Mouse (Mus musculus) liver, postnatal 0 days (tissue): ENCODE data around the gene Cd5.

ENCODE experiments used
- CTCF ChIP-seq: sonication (generic); IDR thresholded peaks from 2 replicates; pipeline ENCODE4 v1.5.1; 2016; ENCODE audit warnings: antibody characterized with exemption, low read depth
- EP300 ChIP-seq: IDR thresholded peaks from 2 replicates; pipeline ENCODE4 v1.6.1; 2016; ENCODE audit warnings: antibody characterized with exemption, low read depth, mild to moderate bottlenecking

DNA sequence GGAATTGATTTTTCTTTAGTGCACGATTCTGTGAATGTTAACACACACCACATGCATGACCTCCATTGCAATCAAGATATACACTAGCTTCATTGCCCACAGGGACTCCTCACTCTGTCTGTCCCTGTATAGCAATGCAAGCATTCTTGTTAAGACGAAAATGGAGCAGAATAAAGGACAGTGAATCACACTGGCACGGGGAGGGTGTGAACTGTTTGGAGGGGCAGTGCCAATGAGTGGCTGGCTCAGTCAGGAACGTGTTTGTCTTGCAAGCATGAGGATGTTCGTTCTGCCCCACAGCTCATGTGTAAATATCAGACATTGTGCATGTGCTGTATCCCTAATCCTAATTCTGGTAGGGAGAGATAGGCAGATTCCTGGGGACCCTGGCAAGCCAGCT is 8.3 kb downstream of the Cd5 start:
- TF ChIP-seq EP300 (no peak), CTCF (no peak)
